Mouse (Mus musculus): ENCODE results near the gene Angpt4. TPM values are rescaled to one million over a fixed set of nuclear protein-coding genes. Genes with fewer than 3 reads are reported as not detected.
A peak's percentile ranks its signal among the peaks of the same experiment; 100 is the strongest.

The Angpt4 gene
- polyA plus RNA-seq (2014; fragmentation: Nextera tagmentation; extraction: Ambion mirVana) = 0.45 and 0.52 TPM in 2 replicates

- WGBS = 55% methylated on average over 13 of the region's 13 CpGs
- peaks cover 5% of the 10 kb centered on the region for H3K4me1 ChIP-seq (ENCODE audit: control insufficient read depth, insufficient read depth, low read length)
- no peaks in the 10 kb centered on the region for H3K27me3 ChIP-seq (ENCODE audit: control insufficient read depth, insufficient read depth, low read length)
- H3K9me3 ChIP-seq (replicated peaks; ENCODE audit: control insufficient read depth, low read length) = no peaks in the 10 kb centered on the region
- H3K4me3 ChIP-seq (ENCODE audit: low read depth, low read length) = no peak within 1 kb of the TSS
- H3K4me2 ChIP-seq (ENCODE audit: low read depth, low read length) = no peak within 1 kb of the TSS
- no peaks in the 10 kb centered on the region for H3K36me3 ChIP-seq (replicated peaks; ENCODE audit: control insufficient read depth, insufficient read depth, low read depth, low read length)
- DNase-seq (ENCODE audit: low spot score) = no peak
- no peak within 1 kb of the TSS for H3K9ac ChIP-seq (replicated peaks; ENCODE audit: low read length)
- no peak within 1 kb of the TSS for H3K27ac ChIP-seq (replicated peaks; ENCODE audit: low read depth, low read length)
- ATAC-seq (replicated peaks; ENCODE audit: insufficient number of reproducible peaks, low FRiP score, low TSS enrichment, low read depth) = peak; percentile 35; the same call in 1 of the 2 replicates
Observed at GRCm38 (mm10) chr2:151910919-151911500, at the start of gene Angpt4. Angpt4 (plus strand) TSS chr2:151911210.

- H3K4me3 ChIP-seq (ENCODE audit: low read depth, low read length) = no peak overlapping the region
- ATAC-seq (replicated peaks; ENCODE audit: insufficient number of reproducible peaks, low FRiP score, low TSS enrichment, low read depth) = no peak
- no peaks in the 10 kb centered on the region for H3K36me3 ChIP-seq (replicated peaks; ENCODE audit: control insufficient read depth, insufficient read depth, low read depth, low read length)
- no peak overlapping the region for H3K4me2 ChIP-seq (ENCODE audit: low read depth, low read length)
- peak; percentile 50 for DNase-seq (ENCODE audit: low spot score)
- WGBS = 54% methylated on average over 5 of the region's 5 CpGs
- H3K9ac ChIP-seq (replicated peaks; ENCODE audit: low read length) = no peak overlapping the region
- H3K4me1 ChIP-seq (ENCODE audit: control insufficient read depth, insufficient read depth, low read length) = no peaks in the 10 kb centered on the region
- no peak overlapping the region for H3K27ac ChIP-seq (replicated peaks; ENCODE audit: low read depth, low read length)
- H3K27me3 ChIP-seq (ENCODE audit: control insufficient read depth, insufficient read depth, low read length) = no peaks in the 10 kb centered on the region
- no peaks in the 10 kb centered on the region for H3K9me3 ChIP-seq (replicated peaks; ENCODE audit: control insufficient read depth, low read length)
Observed at GRCm38 (mm10) chr2:151862257-151862810, 48.7 kb upstream of the Angpt4 start.

- DNase-seq (ENCODE audit: low spot score) = no peak
- WGBS = 90% methylated on average over 6 of the region's 6 CpGs
Observed at GRCm38 (mm10) chr2:151864941-151865340, 46.1 kb upstream of the Angpt4 start.

GRCm38 (mm10) chr2:151866487-151866886 lies 44.5 kb upstream of the Angpt4 start:
- ATAC-seq (replicated peaks; ENCODE audit: insufficient number of reproducible peaks, low FRiP score, low TSS enrichment, low read depth) (peak; percentile 80), DNase-seq (ENCODE audit: low spot score) (peak; percentile 76)
- H3K4me2 ChIP-seq (ENCODE audit: low read depth, low read length) = no peak overlapping the region
- no peak overlapping the region for H3K4me3 ChIP-seq (ENCODE audit: low read depth, low read length)
- 38% methylated on average over 4 of the region's 4 CpGs for WGBS
- no peaks in the 10 kb centered on the region for H3K27me3 ChIP-seq (ENCODE audit: control insufficient read depth, insufficient read depth, low read length)
- no peaks in the 10 kb centered on the region for H3K9me3 ChIP-seq (replicated peaks; ENCODE audit: control insufficient read depth, low read length)
- no peaks in the 10 kb centered on the region for H3K4me1 ChIP-seq (ENCODE audit: control insufficient read depth, insufficient read depth, low read length)
- no peak overlapping the region for H3K9ac ChIP-seq (replicated peaks; ENCODE audit: low read length)
- no peak overlapping the region for H3K27ac ChIP-seq (replicated peaks; ENCODE audit: low read depth, low read length)
- no peaks in the 10 kb centered on the region for H3K36me3 ChIP-seq (replicated peaks; ENCODE audit: control insufficient read depth, insufficient read depth, low read depth, low read length)

More at GRCm38 (mm10) chr2:151864941-151865340, 46.1 kb upstream of the Angpt4 start:
- Histone ChIP-seq H3K4me1 (ENCODE audit: control insufficient read depth, insufficient read depth, low read length) (no peaks in the 10 kb centered on the region), H3K36me3 (replicated peaks; ENCODE audit: control insufficient read depth, insufficient read depth, low read depth, low read length) (no peaks in the 10 kb centered on the region), H3K9me3 (replicated peaks; ENCODE audit: control insufficient read depth, low read length) (no peaks in the 10 kb centered on the region), H3K9ac (replicated peaks; ENCODE audit: low read length) (no peak overlapping the region), H3K27me3 (ENCODE audit: control insufficient read depth, insufficient read depth, low read length) (no peaks in the 10 kb centered on the region), H3K27ac (replicated peaks; ENCODE audit: low read depth, low read length) (no peak overlapping the region), H3K4me2 (ENCODE audit: low read depth, low read length) (no peak overlapping the region), H3K4me3 (ENCODE audit: low read depth, low read length) (no peak overlapping the region)
- ATAC-seq (replicated peaks; ENCODE audit: insufficient number of reproducible peaks, low FRiP score, low TSS enrichment, low read depth) = no peak

GRCm38 (mm10) chr2:151868196-151868595 lies 42.8 kb upstream of the Angpt4 start:
- DNase-seq (ENCODE audit: low spot score) = no peak
- WGBS = 82% methylated on average over 8 of the region's 8 CpGs
- H3K36me3 ChIP-seq (replicated peaks; ENCODE audit: control insufficient read depth, insufficient read depth, low read depth, low read length) = no peaks in the 10 kb centered on the region

GRCm38 (mm10) chr2:151874551-151874950 lies 36.5 kb upstream of the Angpt4 start:
- no peaks in the 10 kb centered on the region for H3K27me3 ChIP-seq (ENCODE audit: control insufficient read depth, insufficient read depth, low read length)
- H3K27ac ChIP-seq (replicated peaks; ENCODE audit: low read depth, low read length) = no peak overlapping the region
- H3K36me3 ChIP-seq (replicated peaks; ENCODE audit: control insufficient read depth, insufficient read depth, low read depth, low read length) = no peaks in the 10 kb centered on the region
- no peak overlapping the region for H3K4me3 ChIP-seq (ENCODE audit: low read depth, low read length)
- DNase-seq (ENCODE audit: low spot score) (peak; percentile 51), ATAC-seq (replicated peaks; ENCODE audit: insufficient number of reproducible peaks, low FRiP score, low TSS enrichment, low read depth) (no peak)
- H3K9me3 ChIP-seq (replicated peaks; ENCODE audit: control insufficient read depth, low read length) = no peaks in the 10 kb centered on the region
- H3K4me1 ChIP-seq (ENCODE audit: control insufficient read depth, insufficient read depth, low read length) = no peaks in the 10 kb centered on the region
- H3K9ac ChIP-seq (replicated peaks; ENCODE audit: low read length) = no peak overlapping the region
- no peak overlapping the region for H3K4me2 ChIP-seq (ENCODE audit: low read depth, low read length)

More at GRCm38 (mm10) chr2:151868196-151868595, 42.8 kb upstream of the Angpt4 start:
- Histone ChIP-seq H3K4me2 (ENCODE audit: low read depth, low read length) (no peak overlapping the region), H3K27ac (replicated peaks; ENCODE audit: low read depth, low read length) (no peak overlapping the region), H3K4me3 (ENCODE audit: low read depth, low read length) (no peak overlapping the region), H3K4me1 (ENCODE audit: control insufficient read depth, insufficient read depth, low read length) (no peaks in the 10 kb centered on the region), H3K9me3 (replicated peaks; ENCODE audit: control insufficient read depth, low read length) (no peaks in the 10 kb centered on the region), H3K27me3 (ENCODE audit: control insufficient read depth, insufficient read depth, low read length) (no peaks in the 10 kb centered on the region), H3K9ac (replicated peaks; ENCODE audit: low read length) (no peak overlapping the region)
- no peak for ATAC-seq (replicated peaks; ENCODE audit: insufficient number of reproducible peaks, low FRiP score, low TSS enrichment, low read depth)

GRCm38 (mm10) chr2:151876012-151876485 lies 35.0 kb upstream of the Angpt4 start:
- Histone ChIP-seq H3K9ac (replicated peaks; ENCODE audit: low read length) (no peak overlapping the region), H3K9me3 (replicated peaks; ENCODE audit: control insufficient read depth, low read length) (no peaks in the 10 kb centered on the region), H3K4me3 (ENCODE audit: low read depth, low read length) (no peak overlapping the region), H3K4me1 (ENCODE audit: control insufficient read depth, insufficient read depth, low read length) (no peaks in the 10 kb centered on the region), H3K36me3 (replicated peaks; ENCODE audit: control insufficient read depth, insufficient read depth, low read depth, low read length) (no peaks in the 10 kb centered on the region), H3K4me2 (ENCODE audit: low read depth, low read length) (no peak overlapping the region), H3K27me3 (ENCODE audit: control insufficient read depth, insufficient read depth, low read length) (no peaks in the 10 kb centered on the region), H3K27ac (replicated peaks; ENCODE audit: low read depth, low read length) (no peak overlapping the region)
- peak; percentile 73 for DNase-seq (ENCODE audit: low spot score)
- ATAC-seq (replicated peaks; ENCODE audit: insufficient number of reproducible peaks, low FRiP score, low TSS enrichment, low read depth) = peak; percentile 59
- 14% methylated on average over 8 of the region's 8 CpGs for WGBS

- no peak overlapping the region for H3K27ac ChIP-seq (replicated peaks; ENCODE audit: low read depth, low read length)
- H3K27me3 ChIP-seq (ENCODE audit: control insufficient read depth, insufficient read depth, low read length) = no peaks in the 10 kb centered on the region
- no peaks in the 10 kb centered on the region for H3K36me3 ChIP-seq (replicated peaks; ENCODE audit: control insufficient read depth, insufficient read depth, low read depth, low read length)
- H3K4me1 ChIP-seq (ENCODE audit: control insufficient read depth, insufficient read depth, low read length) = no peaks in the 10 kb centered on the region
- WGBS = 80% methylated on average over 3 of the region's 3 CpGs
- H3K9ac ChIP-seq (replicated peaks; ENCODE audit: low read length) = no peak overlapping the region
- DNase-seq (ENCODE audit: low spot score) (no peak), ATAC-seq (replicated peaks; ENCODE audit: insufficient number of reproducible peaks, low FRiP score, low TSS enrichment, low read depth) (no peak)
- no peak overlapping the region for H3K4me3 ChIP-seq (ENCODE audit: low read depth, low read length)
- H3K4me2 ChIP-seq (ENCODE audit: low read depth, low read length) = no peak overlapping the region
- H3K9me3 ChIP-seq (replicated peaks; ENCODE audit: control insufficient read depth, low read length) = no peaks in the 10 kb centered on the region
Observed at GRCm38 (mm10) chr2:151878645-151879044, 32.4 kb upstream of the Angpt4 start.
